Mouse (Mus musculus): ENCODE results near the gene Zfp61. TPM values are rescaled to one million over a fixed set of nuclear protein-coding genes. Genes with fewer than 3 reads are reported as not detected.

Gene Zfp61
- polyA plus RNA-seq (2015; fragmentation: Nextera tagmentation; extraction: Ambion mirVana), result 47.2 and 48.6 TPM in 2 replicates

GRCm38 (mm10) chr7:24300771-24301282, at the start of gene Zfp61:
TSS of gene Zfp61 (minus strand) at chr7:24301232.
- 1% methylated on average over 13 of the region's 13 CpGs for WGBS
- H3K4me2 ChIP-seq, result peak within 1 kb of the TSS; percentile 92
- peak within 1 kb of the TSS; percentile 73 for H3K9ac ChIP-seq
- H3K4me1 ChIP-seq, result peaks cover 24% of the 10 kb centered on the region
- ATAC-seq (replicated peaks), result peak; percentile 25; the same call in 1 of the 2 replicates
- peak within 1 kb of the TSS; percentile 83 for H3K4me3 ChIP-seq
- H3K27me3 ChIP-seq (replicated peaks), result no peaks in the 10 kb centered on the region
- peak within 1 kb of the TSS; percentile 93 for H3K27ac ChIP-seq
- peaks cover 23% of the 10 kb centered on the region for H3K36me3 ChIP-seq (replicated peaks)
- H3K9me3 ChIP-seq, result no peaks in the 10 kb centered on the region

GRCm38 (mm10) chr7:24348896-24349295, 47.9 kb upstream of the Zfp61 start, which contains the start of gene Lypd5:
TSS of gene Lypd5 (plus strand) at chr7:24349196.
- Histone ChIP-seq H3K36me3 (replicated peaks) (no peaks in the 10 kb centered on the region), H3K9me3 (no peaks in the 10 kb centered on the region), H3K27me3 (replicated peaks) (no peaks in the 10 kb centered on the region), H3K9ac (no peak within 1 kb of the TSS), H3K4me2 (no peak within 1 kb of the TSS), H3K4me1 (no peaks in the 10 kb centered on the region), H3K4me3 (no peak within 1 kb of the TSS), H3K27ac (no peak within 1 kb of the TSS)
- 42% methylated on average over 6 of the region's 6 CpGs for WGBS
- no peak for ATAC-seq (replicated peaks)

GRCm38 (mm10) chr7:24346444-24346843, 45.4 kb upstream of the Zfp61 start:
- WGBS, result 70% methylated on average over 5 of the region's 5 CpGs
- H3K27ac ChIP-seq, result no peak overlapping the region
- H3K9me3 ChIP-seq, result no peaks in the 10 kb centered on the region
- no peak overlapping the region for H3K4me3 ChIP-seq
- no peaks in the 10 kb centered on the region for H3K27me3 ChIP-seq (replicated peaks)
- H3K36me3 ChIP-seq (replicated peaks), result no peaks in the 10 kb centered on the region
- H3K9ac ChIP-seq, result no peak overlapping the region
- H3K4me2 ChIP-seq, result no peak overlapping the region
- no peak for ATAC-seq (replicated peaks)
- no peaks in the 10 kb centered on the region for H3K4me1 ChIP-seq

DNA sequence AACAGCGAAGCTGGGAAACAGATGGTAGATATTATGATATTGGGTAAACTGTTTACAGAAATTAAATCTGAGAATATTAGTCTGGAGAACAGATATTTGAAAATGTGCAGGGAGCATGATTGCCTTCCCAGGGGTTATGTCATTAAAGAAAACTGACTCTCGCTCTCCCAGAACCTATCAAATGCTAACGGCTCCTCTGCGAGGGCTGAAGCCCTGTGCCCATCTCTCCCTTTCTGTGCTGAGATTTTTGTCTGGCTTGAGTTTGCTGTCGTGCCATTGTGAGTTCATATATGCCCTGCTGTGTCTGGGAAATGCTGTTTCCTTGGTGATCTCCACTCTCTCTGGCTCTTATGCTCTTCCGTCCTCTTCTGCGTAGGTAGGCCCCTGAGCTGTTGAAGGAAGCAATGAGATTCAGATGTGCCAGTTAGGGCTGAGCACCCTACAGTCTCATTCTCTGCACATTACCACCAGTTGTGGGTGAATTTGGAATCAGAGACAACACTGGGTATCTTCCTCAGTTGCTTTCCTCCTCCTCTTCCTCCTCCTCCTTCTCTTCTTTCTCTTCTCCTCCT, 42.8 kb upstream of the Zfp61 start:
- Histone ChIP-seq H3K9me3 (no peaks in the 10 kb centered on the region), H3K4me1 (no peaks in the 10 kb centered on the region), H3K27ac (no peak overlapping the region), H3K4me2 (no peak overlapping the region), H3K36me3 (replicated peaks) (no peaks in the 10 kb centered on the region), H3K4me3 (no peak overlapping the region), H3K9ac (no peak overlapping the region), H3K27me3 (replicated peaks) (no peaks in the 10 kb centered on the region)
- WGBS, result 66% methylated on average over 7 of the region's 7 CpGs
- no peak for ATAC-seq (replicated peaks)

- Histone ChIP-seq H3K4me1 (no peaks in the 10 kb centered on the region), H3K9ac (no peak overlapping the region), H3K36me3 (replicated peaks) (no peaks in the 10 kb centered on the region), H3K4me3 (no peak overlapping the region), H3K9me3 (no peaks in the 10 kb centered on the region), H3K27ac (no peak overlapping the region), H3K27me3 (replicated peaks) (peaks cover 13% of the 10 kb centered on the region; the same call in 1 of the 2 replicates), H3K4me2 (no peak overlapping the region)
- 46% methylated on average over 2 of the region's 2 CpGs for WGBS
- ATAC-seq (replicated peaks), result no peak
These were observed 37.2 kb upstream of the Zfp61 start for GRCm38 (mm10) chr7:24338241-24338640.

- 13% methylated on average over 5 of the region's 5 CpGs for WGBS
- Histone ChIP-seq H3K27ac (no peak overlapping the region), H3K4me3 (no peak overlapping the region), H3K4me2 (no peak overlapping the region), H3K9ac (no peak overlapping the region), H3K4me1 (no peaks in the 10 kb centered on the region), H3K9me3 (no peaks in the 10 kb centered on the region), H3K36me3 (replicated peaks) (no peaks in the 10 kb centered on the region), H3K27me3 (replicated peaks) (peaks cover 13% of the 10 kb centered on the region; the same call in 1 of the 2 replicates)
- ATAC-seq (replicated peaks), result peak; percentile 39; the same call in 1 of the 2 replicates
These were observed 34.8 kb upstream of the Zfp61 start for GRCm38 (mm10) chr7:24335699-24336309.

- Histone ChIP-seq H3K27me3 (replicated peaks) (peaks cover 13% of the 10 kb centered on the region; the same call in 1 of the 2 replicates), H3K27ac (no peak within 1 kb of the TSS), H3K9ac (no peak within 1 kb of the TSS), H3K4me3 (no peak within 1 kb of the TSS), H3K4me1 (no peaks in the 10 kb centered on the region), H3K9me3 (no peaks in the 10 kb centered on the region), H3K36me3 (replicated peaks) (no peaks in the 10 kb centered on the region), H3K4me2 (no peak within 1 kb of the TSS; the same call in 1 of the 2 replicates)
- ATAC-seq (replicated peaks), result no peak
- WGBS, result 52% methylated on average over 49 of the region's 49 CpGs
These were observed 32.4 kb upstream of the Zfp61 start, which contains the start of gene Tescl for GRCm38 (mm10) chr7:24333304-24333986. TSS of gene Tescl (minus strand) at chr7:24333936.

- no peaks in the 10 kb centered on the region for H3K9me3 ChIP-seq
- H3K27me3 ChIP-seq (replicated peaks), result no peaks in the 10 kb centered on the region
- no peak overlapping the region for H3K27ac ChIP-seq
- ATAC-seq (replicated peaks), result no peak
- no peak overlapping the region for H3K4me3 ChIP-seq
- H3K9ac ChIP-seq, result no peak overlapping the region
- H3K36me3 ChIP-seq (replicated peaks), result no peaks in the 10 kb centered on the region
- H3K4me1 ChIP-seq, result peaks cover 13% of the 10 kb centered on the region
- H3K4me2 ChIP-seq, result no peak overlapping the region
- WGBS, result 88% methylated on average over 14 of the region's 14 CpGs
These were observed 26.4 kb upstream of the Zfp61 start for GRCm38 (mm10) chr7:24327281-24327975.

DNA sequence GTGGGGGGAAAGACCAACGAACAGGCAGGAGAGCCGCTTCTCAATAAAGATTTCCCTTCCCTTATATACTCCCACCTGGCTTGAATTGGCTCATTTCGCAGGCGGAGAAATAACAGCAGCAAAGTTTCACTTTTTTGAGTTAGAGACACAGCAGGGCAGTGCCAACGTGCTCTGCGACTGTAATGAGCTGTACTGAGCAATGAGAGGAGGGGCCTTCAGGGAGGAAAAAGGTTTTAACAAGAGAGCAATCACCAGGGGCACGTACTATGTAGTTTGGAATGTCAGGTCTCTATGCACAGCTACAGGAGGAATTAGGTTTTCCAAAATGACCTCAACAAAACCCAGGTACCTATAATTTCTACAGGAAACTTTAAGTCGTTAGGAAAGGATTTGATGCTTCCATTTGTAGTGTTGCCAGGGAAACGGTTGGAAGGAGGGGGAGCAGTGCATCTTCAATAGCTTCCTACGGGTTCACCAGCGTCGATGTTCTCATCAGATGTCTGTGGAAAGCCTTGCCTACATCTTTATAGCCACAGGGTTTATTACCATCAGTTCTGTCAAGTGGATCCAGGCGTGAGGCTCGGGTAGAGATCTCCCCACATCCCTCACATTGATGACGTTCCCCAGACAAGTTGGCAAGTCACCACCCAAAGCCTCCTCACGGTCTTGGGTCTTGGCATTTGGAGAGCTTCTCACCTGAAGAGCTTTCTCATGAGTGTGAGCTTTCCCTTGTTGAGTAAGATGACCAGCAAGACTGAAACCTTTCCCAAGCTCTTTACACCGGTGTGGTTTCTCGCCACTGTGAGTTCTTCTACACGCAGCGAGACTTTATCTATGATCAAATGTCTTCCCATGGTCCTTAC, 25.5 kb upstream of the Zfp61 start:
- H3K9ac ChIP-seq, result 0 out of 2 replicates have a peak overlapping the region, but pooled peaks have one; percentile 26
- peak overlapping the region; percentile 30 for H3K4me3 ChIP-seq
- H3K4me1 ChIP-seq, result peaks cover 13% of the 10 kb centered on the region
- no peaks in the 10 kb centered on the region for H3K36me3 ChIP-seq (replicated peaks)
- no peak overlapping the region; the same call in 1 of the 2 replicates for H3K27ac ChIP-seq
- H3K27me3 ChIP-seq (replicated peaks), result no peaks in the 10 kb centered on the region
- peak; percentile 65; the same call in 1 of the 2 replicates for ATAC-seq (replicated peaks)
- H3K4me2 ChIP-seq, result peak overlapping the region; percentile 54
- WGBS, result 38% methylated on average over 20 of the region's 20 CpGs
- H3K9me3 ChIP-seq, result no peaks in the 10 kb centered on the region

GRCm38 (mm10) chr7:24325675-24326128, 24.7 kb upstream of the Zfp61 start:
- WGBS, result 3% methylated on average over 13 of the region's 13 CpGs
- H3K9ac ChIP-seq, result 0 out of 2 replicates have a peak overlapping the region, but pooled peaks have one; percentile 26
- peak overlapping the region; percentile 54 for H3K4me2 ChIP-seq
- H3K27me3 ChIP-seq (replicated peaks), result no peaks in the 10 kb centered on the region
- H3K27ac ChIP-seq, result no peak overlapping the region; the same call in 1 of the 2 replicates
- no peaks in the 10 kb centered on the region for H3K36me3 ChIP-seq (replicated peaks)
- no peaks in the 10 kb centered on the region for H3K9me3 ChIP-seq
- peaks cover 13% of the 10 kb centered on the region for H3K4me1 ChIP-seq
- H3K4me3 ChIP-seq, result peak overlapping the region; percentile 30
- peak; percentile 56; the same call in 1 of the 2 replicates for ATAC-seq (replicated peaks)

- Histone ChIP-seq H3K36me3 (replicated peaks) (no peaks in the 10 kb centered on the region), H3K9ac (no peak overlapping the region), H3K27me3 (replicated peaks) (no peaks in the 10 kb centered on the region), H3K27ac (no peak overlapping the region), H3K4me1 (peaks cover 13% of the 10 kb centered on the region), H3K9me3 (no peaks in the 10 kb centered on the region), H3K4me2 (peak overlapping the region; percentile 54), H3K4me3 (no peak overlapping the region)
- WGBS, result 77% methylated on average over 6 of the region's 6 CpGs
- no peak for ATAC-seq (replicated peaks)
These were observed 24.2 kb upstream of the Zfp61 start for GRCm38 (mm10) chr7:24325197-24325596.
